Mouse (Mus musculus) olfactory bulb, adult 2 months (tissue): ENCODE measurements at regions not wholly inside any gene's neighbourhood (a gene's known extent, or its start where the extent isn't known, plus 50 kb on each side); places are given as distances from the start of the nearest gene placed in this dataset.

Experiments used
- CTCF ChIP-seq: fragments of 200-500 bp; IDR thresholded peaks from 2 replicates; pipeline ENCODE4 v1.5.1; 2012; ENCODE audit warnings: low read depth, mild to moderate bottlenecking, low read length, moderate library complexity; ENCODE audit not compliant: insufficient read depth
- POLR2A ChIP-seq: fragments of 200-500 bp; IDR thresholded peaks from 2 replicates; pipeline ENCODE4 v1.6.1; 2012; ENCODE audit warnings: mild to moderate bottlenecking, low read depth, low read length, moderate library complexity; ENCODE audit not compliant: insufficient read depth

DNA sequence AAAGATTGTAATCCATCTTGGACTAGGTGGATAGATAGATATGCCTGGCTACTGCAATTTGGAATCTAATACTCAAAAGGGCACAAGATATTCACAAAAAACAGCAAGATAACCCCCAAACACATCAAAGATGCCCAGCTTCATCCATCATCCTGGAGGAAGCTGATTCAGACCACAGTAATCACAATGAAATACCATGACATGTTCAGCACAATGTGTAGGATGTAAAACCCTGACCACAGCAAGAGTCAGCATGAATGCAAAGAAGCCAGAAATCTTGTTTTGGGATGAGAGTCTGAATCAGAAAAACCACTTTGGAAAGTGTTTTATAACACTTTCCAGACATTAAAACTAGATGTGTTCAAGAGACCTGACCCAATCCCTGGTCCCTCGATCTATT is 2180.5 kb upstream of the Gm7489 start:
- TF ChIP-seq POLR2A (no peak), CTCF (no peak)
